Mouse (Mus musculus): ENCODE measurements around the gene Olfr767. TPM values are rescaled to one million over a fixed set of nuclear protein-coding genes. Genes with fewer than 3 reads are reported as not detected.
"Not testable (repeated sequence)": the region's sequence is repeated elsewhere in the genome, so short reads cannot be mapped to it uniquely, and the experiment has no call there.

Gene Olfr767
- polyA plus RNA-seq (2012; rRNA removed) = not detected in 2 replicates

DNA sequence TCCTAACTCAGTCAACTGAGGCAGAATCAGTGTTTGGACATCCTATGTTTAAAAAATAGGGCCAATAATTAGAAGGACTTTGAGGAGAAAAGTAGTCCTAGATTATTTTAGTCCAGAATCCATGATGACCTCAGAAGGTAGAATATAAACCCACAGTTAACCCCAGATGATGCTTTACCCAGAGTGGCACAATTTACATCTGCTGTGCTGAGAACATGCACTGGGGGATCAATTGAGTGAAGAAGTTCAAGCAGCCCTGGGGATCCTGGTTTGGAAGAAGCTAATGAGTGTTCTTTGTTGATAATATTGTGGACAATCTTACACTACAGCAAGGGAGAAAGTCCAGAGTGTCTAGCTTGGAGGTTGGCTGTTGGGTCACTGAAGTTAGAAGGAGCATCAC lies at the start of gene Olfr767:
Gene Olfr767, minus strand, starts transcription at position 101 of the 400 bp plus-strand sequence.
- not testable (repeated sequence) for DNase-seq (ENCODE audit: extremely low spot score in 1 of 2, low spot score in 1 of 2)

DNA sequence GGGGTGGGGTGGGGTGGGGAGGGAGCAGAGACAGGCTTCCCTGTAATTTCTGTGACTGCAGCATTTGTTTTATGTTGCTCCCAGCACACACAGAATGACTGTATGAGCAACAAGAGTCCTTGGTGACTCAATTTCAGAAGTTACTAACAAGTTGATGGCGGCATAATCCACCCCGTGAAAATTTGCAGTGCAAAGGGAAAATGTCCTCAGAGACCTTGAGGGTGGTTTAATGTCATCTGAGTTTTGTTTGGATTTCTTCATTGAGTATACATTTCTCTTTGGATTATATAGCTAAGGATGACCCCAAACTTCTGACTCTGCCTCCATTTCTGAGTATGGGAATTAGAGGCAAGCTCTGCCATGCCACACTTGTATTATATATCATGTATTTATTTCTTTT lies 35.1 kb upstream of the Olfr767 start, which contains the start of gene Olfr769:
Gene Olfr769, minus strand, starts transcription at position 101 of the 400 bp plus-strand sequence.
- no peak for DNase-seq (ENCODE audit: extremely low spot score in 1 of 2, low spot score in 1 of 2)

DNA sequence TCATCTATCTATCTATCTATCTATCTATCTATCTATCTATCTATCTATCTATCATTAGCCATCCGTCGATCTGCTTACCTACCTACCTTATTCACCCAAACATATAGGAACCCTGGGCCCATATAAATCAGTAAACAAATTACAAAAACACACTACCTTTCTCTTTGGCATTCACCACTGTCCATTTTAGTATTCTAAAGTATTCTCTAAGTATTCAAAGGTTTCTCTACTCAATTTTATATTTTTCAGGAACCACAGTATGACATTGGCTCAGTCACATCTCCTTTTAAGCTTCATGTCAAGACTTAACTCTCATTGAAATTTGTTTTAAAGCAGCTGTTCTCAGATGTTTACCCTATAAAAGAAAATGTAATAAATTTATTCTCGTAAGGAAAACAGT lies 32.4 kb upstream of the Olfr767 start:
- DNase-seq (ENCODE audit: extremely low spot score in 1 of 2, low spot score in 1 of 2) = no peak

DNA sequence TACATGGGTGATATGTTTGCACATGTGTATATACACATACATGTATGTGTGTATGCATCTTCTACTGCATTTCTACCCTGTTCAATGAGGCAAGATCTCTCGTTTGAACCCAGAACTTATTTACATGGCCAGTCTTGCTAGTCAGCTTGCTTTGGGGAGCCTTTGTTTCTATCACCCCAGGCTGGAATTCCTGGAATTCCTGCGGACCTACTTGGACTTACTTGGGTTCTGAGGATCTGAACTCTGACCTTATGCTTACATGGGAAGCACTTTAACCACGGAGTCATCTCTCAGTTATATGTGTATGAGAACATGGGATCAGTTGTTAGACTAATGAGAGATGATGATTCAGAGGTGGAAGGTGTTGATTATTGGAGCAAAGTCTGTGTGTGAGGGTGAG lies 18.5 kb upstream of the Olfr767 start:
- no peak for DNase-seq (ENCODE audit: extremely low spot score in 1 of 2, low spot score in 1 of 2)

DNA sequence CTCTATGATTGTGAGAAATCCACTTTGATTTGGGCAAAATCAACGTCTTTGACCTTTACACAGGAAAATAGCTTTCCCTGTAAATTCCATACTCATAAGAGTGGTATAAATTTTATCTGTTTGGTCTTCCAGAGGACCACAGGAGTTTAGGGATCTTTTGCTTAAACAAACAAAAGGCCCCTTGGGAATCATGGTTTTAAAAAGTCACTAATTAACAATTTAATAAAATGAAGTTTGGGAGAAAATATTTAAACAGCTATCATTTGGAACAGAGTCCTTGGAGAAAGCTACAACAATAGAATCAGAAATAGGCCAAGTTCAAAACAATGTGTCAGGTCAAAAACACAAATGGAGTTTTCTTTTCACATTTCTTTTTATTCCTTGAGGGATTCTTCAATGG lies 16.6 kb upstream of the Olfr767 start, which contains the start of gene Olfr768:
Gene Olfr768, minus strand, starts transcription at position 101 of the 400 bp plus-strand sequence.
- DNase-seq (ENCODE audit: extremely low spot score in 1 of 2, low spot score in 1 of 2) = no peak

DNA sequence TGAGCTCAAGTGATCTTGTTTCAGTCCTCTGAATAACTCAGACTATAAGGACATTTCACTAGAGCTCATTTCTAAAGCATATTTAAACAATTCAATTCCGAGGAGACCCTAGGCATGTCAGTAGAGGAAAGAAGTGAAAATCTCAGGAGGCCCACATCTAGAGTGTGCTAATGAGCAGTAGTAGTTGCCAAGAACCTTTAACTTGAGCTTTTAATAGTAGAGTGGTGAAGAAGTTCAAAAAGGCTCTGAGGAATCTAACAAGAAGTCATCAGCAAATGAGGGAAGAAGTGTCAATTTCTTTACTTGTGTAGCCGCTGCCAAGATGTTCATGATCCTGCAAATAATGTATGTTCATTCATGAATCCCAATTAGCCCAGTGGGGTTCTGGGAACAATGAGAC lies 13.8 kb downstream of the Olfr767 start, which contains the start of gene Olfr766-ps1:
Gene Olfr766-ps1, minus strand, starts transcription at position 101 of the 400 bp plus-strand sequence.
- DNase-seq (ENCODE audit: extremely low spot score in 1 of 2, low spot score in 1 of 2) = no peak

DNA sequence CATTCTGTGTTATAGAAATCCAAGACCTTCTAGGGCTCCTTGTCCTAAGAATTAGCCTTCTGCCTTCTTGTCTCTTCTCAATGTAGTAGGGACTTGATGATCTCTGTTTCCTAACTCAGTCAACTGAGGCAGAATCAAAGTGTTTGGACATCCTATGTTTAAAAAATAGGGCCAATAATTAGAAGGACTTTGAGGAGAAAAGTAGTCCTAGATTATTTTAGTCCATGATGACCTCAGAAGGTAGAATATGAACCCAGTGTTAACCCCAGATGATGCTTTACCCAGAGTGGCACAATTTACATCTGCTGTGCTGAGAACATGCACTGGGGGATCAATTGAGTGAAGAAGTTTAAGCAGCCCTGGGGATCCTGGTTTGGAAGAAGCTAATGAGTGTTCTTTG lies 32.8 kb downstream of the Olfr767 start, which contains the start of gene Olfr765:
Gene Olfr765, minus strand, starts transcription at position 101 of the 400 bp plus-strand sequence.
- DNase-seq (ENCODE audit: extremely low spot score in 1 of 2, low spot score in 1 of 2) = not testable (repeated sequence)

DNA sequence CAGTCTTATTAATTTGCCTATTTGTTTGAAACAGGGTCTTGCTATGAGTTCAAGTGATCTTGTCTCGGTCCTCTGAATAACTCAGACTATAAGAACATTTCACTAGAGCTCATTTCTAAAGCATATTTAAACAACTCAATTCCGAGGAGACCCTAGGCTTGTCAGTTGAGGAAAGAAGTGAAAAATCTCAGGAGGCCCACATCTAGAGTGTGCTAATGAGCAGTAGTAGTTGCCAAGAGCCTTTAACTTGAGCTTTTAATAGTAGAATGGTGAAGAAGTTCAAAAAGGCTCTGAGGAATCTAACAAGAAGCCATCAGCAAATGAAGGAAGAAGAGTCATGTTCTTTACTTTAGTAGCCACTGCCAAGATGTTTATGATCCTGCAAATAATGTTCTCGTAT lies 42.9 kb downstream of the Olfr767 start, which contains the start of gene Olfr764-ps1:
Gene Olfr764-ps1, minus strand, starts transcription at position 101 of the 400 bp plus-strand sequence.
- no peak for DNase-seq (ENCODE audit: extremely low spot score in 1 of 2, low spot score in 1 of 2)

DNA sequence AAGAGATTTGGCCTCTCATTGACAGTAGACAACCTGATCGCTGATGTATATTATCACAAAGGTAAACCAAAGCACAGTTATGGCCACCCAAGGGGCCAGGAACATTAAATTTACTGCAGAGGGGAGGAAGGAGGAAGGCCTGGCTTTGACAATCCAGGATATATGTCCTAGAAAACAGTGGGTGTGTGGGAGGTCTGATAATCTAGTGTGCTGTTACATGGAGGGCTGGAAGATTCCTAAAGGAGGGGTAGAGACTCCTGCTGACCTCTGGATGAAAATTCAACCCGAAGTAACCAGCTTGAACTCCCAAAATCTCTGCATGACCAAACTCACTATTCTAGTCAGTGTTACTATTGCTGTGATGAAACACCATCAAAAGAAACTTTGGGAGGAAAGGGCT lies 54.4 kb downstream of the Olfr767 start:
- no peak for DNase-seq (ENCODE audit: extremely low spot score in 1 of 2, low spot score in 1 of 2)

DNA sequence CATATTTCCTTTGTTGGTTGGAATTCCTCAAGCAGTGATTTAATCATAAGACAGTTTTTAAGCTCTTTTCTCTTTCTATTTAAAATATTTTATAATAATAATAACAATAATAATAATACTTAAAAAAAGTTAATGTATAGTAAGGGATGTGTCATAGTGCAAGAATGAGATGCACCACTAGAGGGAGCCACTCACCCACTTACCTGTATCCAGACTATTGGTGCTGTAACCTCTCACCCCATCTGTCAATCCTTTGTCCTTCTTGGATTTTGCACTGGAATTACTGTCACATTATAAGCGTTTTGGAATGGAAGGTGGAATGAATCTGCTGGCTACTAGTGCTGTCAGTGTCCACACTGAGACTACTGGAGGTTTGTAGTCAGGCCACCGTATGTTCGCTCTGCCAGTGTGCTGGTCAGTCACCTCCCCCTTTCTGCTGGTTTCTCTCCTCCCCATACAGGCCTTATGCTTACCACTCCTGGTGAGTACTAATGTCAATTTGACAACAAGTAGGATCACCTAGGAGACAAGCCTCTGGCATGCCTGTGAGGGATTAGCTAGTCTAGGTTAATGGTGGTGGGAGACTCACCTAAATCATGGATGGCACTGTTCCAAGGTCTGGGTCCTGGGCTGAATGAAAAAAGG lies 56.6 kb downstream of the Olfr767 start:
- DNase-seq (ENCODE audit: extremely low spot score in 1 of 2, low spot score in 1 of 2) = peak in 1 of 2 experiments; percentile 74

Other genes with a start within 250 kb of the Olfr767 start
- gene Gdf11, start 191.2 kb downstream of the Olfr767 start, polyA plus RNA-seq (2012; rRNA removed) = 17.0 and 17.2 TPM in 2 replicates
- gene Cd63, start 181.9 kb downstream of the Olfr767 start, polyA plus RNA-seq (2012; rRNA removed) = 82.7 and 95.6 TPM in 2 replicates
- gene Rdh5, start 160.0 kb downstream of the Olfr767 start, polyA plus RNA-seq (2012; rRNA removed) = 12.3 and 15.7 TPM in 2 replicates
- 233 and 273 TPM in 2 replicates for gene Bloc1s1, start 158.9 kb downstream of the Olfr767 start, polyA plus RNA-seq (2012; rRNA removed)
- gene Itga7, start 149.1 kb downstream of the Olfr767 start, polyA plus RNA-seq (2012; rRNA removed) = 23.4 and 26.8 TPM in 2 replicates
- gene Mettl7b, start 121.9 kb downstream of the Olfr767 start, polyA plus RNA-seq (2012; rRNA removed) = not detected in 2 replicates
- not detected in 2 replicates for gene Olfr9, start 93.5 kb downstream of the Olfr767 start, polyA plus RNA-seq (2012; rRNA removed)
- 0.04 TPM in 1 of 2 replicates, not detected in the other for gene Olfr763, start 72.1 kb downstream of the Olfr767 start, polyA plus RNA-seq (2012; rRNA removed)
- not detected in 2 replicates for gene Olfr764-ps1, start 43.0 kb downstream of the Olfr767 start, polyA plus RNA-seq (2012; rRNA removed)
- not detected in 2 replicates for gene Olfr765, start 32.9 kb downstream of the Olfr767 start, polyA plus RNA-seq (2012; rRNA removed)
- not detected in 2 replicates for gene Olfr766-ps1, start 13.9 kb downstream of the Olfr767 start, polyA plus RNA-seq (2012; rRNA removed)
- gene Olfr768, start 16.5 kb upstream of the Olfr767 start, polyA plus RNA-seq (2012; rRNA removed) = not detected in 2 replicates
- gene Olfr769, start 35.0 kb upstream of the Olfr767 start, polyA plus RNA-seq (2012; rRNA removed) = not detected in 2 replicates
- gene Olfr770, start 56.1 kb upstream of the Olfr767 start, polyA plus RNA-seq (2012; rRNA removed) = not detected in 2 replicates
- not detected in 2 replicates for gene Olfr771, start 81.8 kb upstream of the Olfr767 start, polyA plus RNA-seq (2012; rRNA removed)
- not detected in 2 replicates for gene Olfr772, start 95.0 kb upstream of the Olfr767 start, polyA plus RNA-seq (2012; rRNA removed)
- not detected in 2 replicates for gene Olfr773, start 104.5 kb upstream of the Olfr767 start, polyA plus RNA-seq (2012; rRNA removed)
- gene Olfr774, start 153.3 kb upstream of the Olfr767 start, polyA plus RNA-seq (2012; rRNA removed) = not detected in 2 replicates
- 0.04 TPM in 1 of 2 replicates, not detected in the other for gene Olfr775, start 165.5 kb upstream of the Olfr767 start, polyA plus RNA-seq (2012; rRNA removed)
- not detected in 2 replicates for gene Olfr776, start 176.2 kb upstream of the Olfr767 start, polyA plus RNA-seq (2012; rRNA removed)
- gene Olfr777, start 188.6 kb upstream of the Olfr767 start, polyA plus RNA-seq (2012; rRNA removed) = not detected in 2 replicates
- not detected in 2 replicates for gene Olfr780, start 235.2 kb upstream of the Olfr767 start, polyA plus RNA-seq (2012; rRNA removed)
- gene Olfr781, start 245.9 kb upstream of the Olfr767 start, polyA plus RNA-seq (2012; rRNA removed) = not detected in 2 replicates